Mouse (Mus musculus) left cerebral cortex, postnatal 36 days (tissue): ENCODE results near the gene 2310033P09Rik. TPM values are rescaled to one million over a fixed set of nuclear protein-coding genes. Genes with fewer than 3 reads are reported as not detected.

Source experiments
- DNase-seq, 2 experiments: peaks; one replicate each; pipeline ENCODE4 v3.0.0; 2021 to 2022; ENCODE audit warnings: low spot score in 2 of 2, mixed read lengths in 1 of 2
- intact Hi-C: fragments of 180-260 bp; cut with DNase I; formaldehyde crosslinking; loops from one replicate; pipeline ENCODE4 v1.15.1; 2025
- total RNA-seq, 2 experiments: library from RNA; stranded (reverse); gene quantifications; 2 replicates each; pipeline ENCODE4 v1.2.3; 2021

2310033P09Rik gene
- total RNA-seq, 2 experiments from 2014 or later, result 19.2 to 20.2 TPM

GRCm38 (mm10) chr11:59225167-59225566, 17.0 kb downstream of the 2310033P09Rik start:
- no peak for DNase-seq
- intact Hi-C loops, result loop anchor here (10.0 kb wide), 1 partner anchor 260 kb away; no protein-coding TSS in a partner anchor

DNA sequence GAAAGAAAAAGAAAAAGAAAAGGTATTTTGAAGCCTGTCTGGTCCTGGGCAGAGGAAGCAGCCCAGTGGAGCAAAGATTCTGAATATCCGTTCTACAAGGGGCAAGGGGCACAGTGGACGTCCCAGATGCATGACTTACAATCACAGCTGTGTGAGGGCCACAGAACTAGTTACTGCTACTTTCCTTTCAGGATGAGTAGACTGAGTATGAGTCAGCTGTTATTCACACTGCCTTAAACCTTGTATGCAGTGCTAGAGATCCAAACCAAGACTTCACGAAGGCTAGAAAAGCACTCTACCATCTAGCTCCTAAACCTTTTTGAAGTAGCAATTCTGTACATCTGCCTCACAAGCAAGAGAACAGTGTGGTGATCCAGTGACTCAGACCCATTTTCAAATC, 18.1 kb downstream of the 2310033P09Rik start:
- intact Hi-C loops, result loop anchor here (2.0 to 10.0 kb wide), 2 partner anchors 17 to 259 kb away; partner anchors contain the start of gene 2310033P09Rik
- no peak for DNase-seq

DNA sequence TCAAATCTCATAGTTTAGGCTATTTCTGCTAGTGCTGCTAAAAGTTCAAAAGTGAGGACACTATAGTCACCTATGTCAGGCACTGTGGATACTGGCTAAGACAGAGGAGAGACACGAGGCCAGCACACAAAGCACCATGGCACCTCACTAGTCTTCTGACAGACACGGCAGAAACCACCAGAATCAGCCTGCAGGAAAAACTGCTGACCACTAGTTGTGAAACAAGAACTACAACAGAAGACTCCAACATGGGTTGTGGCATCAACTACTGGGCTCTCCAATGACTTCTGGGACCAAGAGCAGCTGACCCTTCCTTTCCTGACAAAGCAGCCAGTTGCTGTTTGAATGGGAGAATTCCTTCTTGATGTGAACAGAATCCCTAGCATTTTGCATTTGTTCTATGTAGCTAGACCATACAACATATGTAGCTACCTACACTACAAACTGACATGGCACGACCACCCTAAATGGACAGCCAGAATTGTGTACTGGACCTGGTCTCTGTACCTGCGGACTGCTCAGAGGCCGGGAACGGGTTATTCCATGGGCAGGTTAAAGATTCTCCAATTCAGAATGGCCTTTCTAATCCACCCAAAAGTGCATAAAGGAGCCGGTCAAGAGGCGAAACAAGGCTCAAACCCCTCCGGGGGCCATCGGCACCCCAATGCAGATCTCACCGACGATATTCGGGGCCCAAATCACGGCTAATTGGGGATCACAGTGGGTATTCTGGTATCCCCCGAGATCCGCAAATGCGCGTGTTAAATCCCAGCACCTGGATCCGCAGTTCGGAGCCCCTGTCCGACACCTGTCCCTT, 18.9 kb downstream of the 2310033P09Rik start:
- no peak for DNase-seq
- intact Hi-C loops, result loop anchor here (2.0 to 10.0 kb wide), 2 partner anchors 18 to 258 kb away; partner anchors contain the start of gene 2310033P09Rik

DNA sequence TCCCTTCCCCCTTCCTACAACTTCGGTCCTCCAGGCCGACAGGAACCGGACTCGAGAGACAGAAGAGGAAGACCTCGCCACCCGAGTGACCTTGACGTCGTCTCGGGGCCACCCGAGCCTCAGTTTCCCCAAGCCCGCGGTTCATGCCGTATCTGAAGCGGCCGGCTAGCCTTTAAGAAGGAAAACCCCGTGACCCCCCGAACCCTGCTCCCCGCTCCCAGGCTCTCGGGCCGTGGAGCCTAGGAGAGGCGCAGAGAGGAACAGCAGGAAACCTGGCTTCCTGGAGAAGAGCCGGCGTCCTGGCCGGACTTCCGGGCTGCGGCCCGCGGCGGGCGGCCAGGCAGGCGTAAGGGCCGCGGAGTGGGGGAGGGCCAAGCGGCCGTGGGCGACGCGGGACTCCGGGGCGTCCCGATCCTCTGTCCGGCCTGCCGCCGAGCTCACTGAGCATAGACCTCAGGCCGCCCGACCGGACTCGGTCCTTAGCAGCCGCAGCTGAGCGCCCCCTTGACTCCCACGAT, 19.5 kb downstream of the 2310033P09Rik start:
- intact Hi-C loops, result loop anchor here (2.0 to 10.0 kb wide), 2 partner anchors 19 to 257 kb away; partner anchors contain the start of gene 2310033P09Rik
- no peak for DNase-seq

- peak; percentile 95 to 98 for DNase-seq
- intact Hi-C loops, result loop anchor here (10.0 kb wide), 1 partner anchor 256 kb away; no protein-coding TSS in a partner anchor
These were observed 20.2 kb downstream of the 2310033P09Rik start, which contains the start of gene Arf1 for GRCm38 (mm10) chr11:59228122-59228953. Gene Arf1, minus strand, starts transcription at chr11:59228270.

DNA sequence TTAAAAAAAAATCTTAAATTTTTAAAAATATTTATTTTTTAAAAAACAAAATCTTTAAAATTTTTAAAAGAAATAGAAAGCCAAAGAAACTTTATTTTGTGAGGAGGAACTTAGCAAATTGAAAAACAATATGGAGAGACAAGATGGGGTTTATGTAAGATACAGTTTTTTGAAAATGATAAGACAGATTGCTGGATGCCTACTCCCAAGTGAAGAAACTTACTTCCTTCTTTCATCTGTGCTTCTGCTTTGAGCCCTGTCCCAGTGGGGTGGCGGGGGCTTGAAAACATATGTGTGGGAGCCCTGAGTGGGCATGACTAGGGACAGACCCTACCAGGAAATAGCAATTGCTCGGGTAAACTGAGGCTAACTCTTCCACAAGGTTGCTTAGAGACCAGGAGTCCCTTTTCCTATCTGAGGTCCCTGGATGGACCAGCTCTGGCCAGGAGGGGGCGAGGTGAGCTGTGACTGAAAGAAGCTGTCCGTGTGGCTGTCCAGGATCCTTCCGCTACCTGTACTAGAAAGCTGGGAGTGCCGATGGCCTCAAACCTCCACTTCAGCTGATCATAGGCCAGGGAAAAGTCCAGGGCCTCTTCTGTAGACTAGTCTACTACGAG, 22.1 kb downstream of the 2310033P09Rik start:
- intact Hi-C loops, result no loop called here
- peak; percentile 39 to 58 for DNase-seq

- intact Hi-C loops, result no loop called here
These were observed 24.7 kb downstream of the 2310033P09Rik start for GRCm38 (mm10) chr11:59232797-59233196.

GRCm38 (mm10) chr11:59238525-59239427, 30.7 kb downstream of the 2310033P09Rik start:
- intact Hi-C loops, result loop anchor here (2.0 kb wide), 1 partner anchor 56 kb away; no protein-coding TSS in a partner anchor
- DNase-seq, result peak; percentile 29 to 39

More at GRCm38 (mm10) chr11:59232797-59233196, 24.7 kb downstream of the 2310033P09Rik start:
- DNase-seq, result no peak

DNA sequence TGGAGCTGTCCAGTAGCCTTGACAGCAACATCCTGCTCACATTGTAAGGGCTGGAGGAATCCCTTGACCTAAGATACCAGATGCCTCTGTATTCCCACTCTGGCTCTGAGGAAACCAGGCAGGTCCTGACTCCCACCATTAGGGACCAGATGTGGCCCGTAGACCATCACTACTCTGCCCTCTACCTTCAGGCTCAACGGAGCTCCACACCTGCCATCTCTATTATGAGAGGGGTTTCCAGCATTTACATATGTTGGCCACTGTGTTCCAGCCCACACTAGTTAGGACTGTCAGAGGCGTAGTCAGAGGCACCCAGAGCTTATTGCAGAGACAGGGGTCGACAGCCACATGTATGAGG, 31.3 kb downstream of the 2310033P09Rik start:
- intact Hi-C loops, result loop anchor here (2.0 kb wide), 1 partner anchor 55 kb away; no protein-coding TSS in a partner anchor
- DNase-seq, result no peak

DNA sequence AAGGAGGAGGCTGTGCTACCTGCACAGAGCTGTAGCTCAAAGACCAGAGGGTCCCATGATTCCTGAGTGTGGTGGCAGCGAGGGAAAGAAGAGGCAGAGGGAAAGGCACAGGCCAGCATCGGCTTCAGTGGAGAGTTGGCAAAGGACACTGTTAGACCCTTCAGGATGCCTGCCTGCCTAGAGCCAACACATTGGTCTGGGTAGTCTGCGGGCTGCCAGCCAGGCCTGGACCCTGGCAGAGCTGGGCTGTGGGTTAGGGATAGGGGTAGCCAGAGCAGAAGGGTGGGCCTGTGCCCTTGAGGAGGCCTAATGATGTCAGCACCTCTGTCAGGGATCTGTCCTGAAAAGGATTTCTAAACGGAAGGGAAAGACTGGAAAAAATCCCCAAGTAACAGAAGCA, 31.7 kb downstream of the 2310033P09Rik start:
- no peak for DNase-seq
- intact Hi-C loops, result loop anchor here (2.0 kb wide), 2 partner anchors 49 to 55 kb away; no protein-coding TSS in a partner anchor

- DNase-seq, result no peak
- intact Hi-C loops, result loop anchor here (2.0 kb wide), 1 partner anchor 47 kb away; no protein-coding TSS in a partner anchor
These were observed 33.7 kb downstream of the 2310033P09Rik start for GRCm38 (mm10) chr11:59241841-59242240.

DNA sequence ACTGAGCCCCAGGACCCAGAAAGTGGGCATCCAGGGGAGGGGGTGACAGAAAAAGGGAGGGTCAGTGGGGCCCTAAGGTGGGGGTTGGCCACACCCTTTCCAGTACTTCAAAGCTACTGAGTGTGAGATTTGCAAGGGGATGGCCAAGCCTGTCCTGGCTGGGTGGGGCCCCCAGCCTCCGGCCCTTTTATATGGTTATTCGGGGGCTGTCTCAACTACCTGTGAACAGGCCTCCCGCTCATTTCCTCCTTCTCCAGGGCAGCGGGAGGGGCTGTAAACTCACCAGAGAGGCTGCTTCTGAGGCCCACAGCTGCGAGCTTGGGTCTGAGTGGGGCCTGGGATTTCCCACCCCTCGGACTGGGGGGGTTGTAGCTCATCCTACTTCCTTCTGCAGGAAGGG, 35.7 kb downstream of the 2310033P09Rik start:
- DNase-seq, result no peak
- intact Hi-C loops, result no loop called here

- intact Hi-C loops, result no loop called here
- DNase-seq, result no peak
These were observed 40.0 kb downstream of the 2310033P09Rik start for GRCm38 (mm10) chr11:59248101-59248500.

DNA sequence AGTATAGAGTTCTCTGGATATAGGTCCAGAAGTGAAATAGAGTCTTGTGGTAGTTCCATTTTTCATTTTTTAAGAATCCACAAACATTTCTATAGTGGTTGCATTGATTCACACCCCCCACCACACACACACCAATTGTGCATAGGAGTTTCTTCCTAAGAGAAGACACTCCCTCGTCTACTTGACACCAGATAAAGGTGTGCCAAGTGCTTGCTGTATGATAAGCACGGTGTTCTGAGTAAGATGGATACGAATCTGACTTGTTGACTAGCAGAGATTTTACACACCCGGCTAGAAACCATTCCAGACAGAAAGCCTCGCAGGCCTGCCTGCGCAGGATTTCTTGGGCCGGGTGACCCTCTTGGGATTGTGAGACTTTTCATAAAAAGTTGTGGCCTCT, 51.5 kb downstream of the 2310033P09Rik start:
- intact Hi-C loops, result no loop called here
- no peak for DNase-seq
